Mouse (Mus musculus) CH12.LX (cell line): ENCODE results near the gene Adprh. TPM values are rescaled to one million over a fixed set of nuclear protein-coding genes. Genes with fewer than 3 reads are reported as not detected.

ENCODE experiments used
- DNase-seq: peaks from one replicate; pipeline ENCODE4 v3.0.0-alpha.2; 2013; ENCODE audit errors: extremely low read depth
- H3K27ac ChIP-seq: 2 replicates; pipeline ENCODE4 v1.5.1; 2012; ENCODE audit warnings: low read depth, mild to moderate bottlenecking, control low read depth, moderate library complexity; ENCODE audit not compliant: insufficient read depth
- H3K27me3 ChIP-seq: replicated peaks from 2 replicates; pipeline ENCODE3; 2012; ENCODE audit warnings: inconsistent platforms
- H3K36me3 ChIP-seq, 2 experiments: replicated peaks in 1 of 2; 2 replicates each; pipeline versions ENCODE3 to v1.6.1; 2012; ENCODE audit warnings: inconsistent platforms in 1 of 2, low read length in 1 of 2, mild to moderate bottlenecking in 1 of 2, mixed read lengths in 1 of 2, moderate library complexity in 1 of 2; ENCODE audit not compliant: control insufficient read depth in 1 of 2, insufficient read depth in 1 of 2
- H3K4me1 ChIP-seq, 2 experiments: 2 replicates each; pipeline ENCODE4 v1.6.1; 2012; ENCODE audit warnings: inconsistent platforms in 1 of 2, moderate library complexity in 1 of 2; ENCODE audit not compliant: insufficient read depth in 2 of 2, control insufficient read depth in 1 of 2
- H3K4me2 ChIP-seq: 2 replicates; pipeline ENCODE4 v1.6.1; 2012; ENCODE audit warnings: low read depth, mild to moderate bottlenecking, control low read depth; ENCODE audit not compliant: poor library complexity, insufficient read depth, severe bottlenecking
- H3K4me3 ChIP-seq, 3 experiments: fragments of 150-350 bp in 1 of 3; sonication (generic) in 1 of 3; replicated peaks in 1 of 3; 2 replicates each; pipeline versions ENCODE3 to v1.5.1; 2011 to 2012; ENCODE audit warnings: low read depth in 2 of 3, low read length in 2 of 3, mild to moderate bottlenecking in 2 of 3, moderate library complexity in 2 of 3, control low read depth in 1 of 3, improper control_type of control experiment in 1 of 3, inconsistent platforms in 1 of 3, mixed read lengths in 1 of 3; ENCODE audit not compliant: poor library complexity in 1 of 3
- H3K79me2 ChIP-seq: replicated peaks from 2 replicates; pipeline ENCODE4 v1.6.1; 2012; ENCODE audit warnings: mild to moderate bottlenecking, moderate library complexity; ENCODE audit not compliant: control insufficient read depth, poor library complexity, insufficient read depth, severe bottlenecking; ENCODE audit errors: extremely low read depth
- H3K9ac ChIP-seq: 2 replicates; pipeline ENCODE4 v1.6.1; 2012; ENCODE audit warnings: low read depth, mild to moderate bottlenecking, control low read depth, moderate library complexity; ENCODE audit not compliant: insufficient read depth
- H3K9me3 ChIP-seq: replicated peaks from 2 replicates; pipeline ENCODE3; 2012; ENCODE audit warnings: low read length, inconsistent platforms, mixed read lengths
- CHD1 ChIP-seq: IDR thresholded peaks from 2 replicates; pipeline ENCODE4 v1.6.1; 2012; ENCODE audit warnings: low read depth, low read length, improper control_type of control experiment, inconsistent platforms
- ELF1 ChIP-seq: IDR thresholded peaks from 2 replicates; pipeline ENCODE4 v1.6.1; 2014; ENCODE audit warnings: low read depth, mild to moderate bottlenecking, inconsistent platforms, low read length, improper control_type of control experiment
- EP300 ChIP-seq: IDR thresholded peaks from 2 replicates; pipeline ENCODE4 v1.6.1; 2011; ENCODE audit warnings: low read length, improper control_type of control experiment
- GABPA ChIP-seq: IDR thresholded peaks from 2 replicates; pipeline ENCODE4 v1.6.1; 2012; ENCODE audit warnings: low read depth, low read length, improper control_type of control experiment, inconsistent platforms; ENCODE audit not compliant: insufficient replicate concordance
- HCFC1 ChIP-seq: IDR thresholded peaks from 2 replicates; pipeline ENCODE4 v1.6.1; 2012; ENCODE audit warnings: low read depth, mild to moderate bottlenecking, inconsistent platforms, low read length, improper control_type of control experiment
- JUN ChIP-seq: IDR thresholded peaks from 2 replicates; pipeline ENCODE4 v1.6.1; 2011; ENCODE audit warnings: low read depth, mild to moderate bottlenecking, low read length, improper control_type of control experiment, moderate library complexity; ENCODE audit not compliant: insufficient read depth
- MAFK ChIP-seq: IDR thresholded peaks from 2 replicates; pipeline ENCODE4 v1.6.1; 2011; ENCODE audit warnings: low read length, improper control_type of control experiment; ENCODE audit not compliant: insufficient replicate concordance
- MAX ChIP-seq: IDR thresholded peaks from 2 replicates; pipeline ENCODE4 v1.6.1; 2011; ENCODE audit warnings: low read length, improper control_type of control experiment
- MEF2A ChIP-seq: IDR thresholded peaks from 2 replicates; pipeline ENCODE4 v1.6.1; 2014; ENCODE audit warnings: low read depth, mild to moderate bottlenecking, inconsistent platforms, low read length, improper control_type of control experiment, borderline replicate concordance
- MYC ChIP-seq: IDR thresholded peaks from 2 replicates; pipeline ENCODE4 v1.6.1; 2011; ENCODE audit warnings: low read depth, mild to moderate bottlenecking, improper control_type of control experiment, low read length
- NRF1 ChIP-seq: IDR thresholded peaks from 2 replicates; pipeline ENCODE4 v1.6.1; 2014; ENCODE audit warnings: low read depth, mild to moderate bottlenecking, inconsistent platforms, low read length, improper control_type of control experiment, moderate library complexity
- SIN3A ChIP-seq: IDR thresholded peaks from 2 replicates; pipeline ENCODE4 v1.6.1; 2012; ENCODE audit warnings: low read length, improper control_type of control experiment, inconsistent platforms
- TBP ChIP-seq: conservative IDR thresholded peaks from 2 replicates; pipeline ENCODE4 v1.6.1; 2011; ENCODE audit warnings: low read depth, low read length, improper control_type of control experiment
- TCF12 ChIP-seq: IDR thresholded peaks from 2 replicates; pipeline ENCODE4 v1.6.1; 2014; ENCODE audit warnings: low read depth, mild to moderate bottlenecking, inconsistent platforms, low read length, improper control_type of control experiment
- USF1 ChIP-seq: IDR thresholded peaks from 2 replicates; pipeline ENCODE4 v1.6.1; 2014; ENCODE audit warnings: low read depth, mild to moderate bottlenecking, inconsistent platforms, low read length, improper control_type of control experiment
- USF2 ChIP-seq: conservative IDR thresholded peaks from 2 replicates; pipeline ENCODE4 v1.6.1; 2011; ENCODE audit warnings: low read depth, low read length, improper control_type of control experiment
- ZKSCAN1 ChIP-seq: IDR thresholded peaks from 2 replicates; pipeline ENCODE4 v1.6.1; 2012; ENCODE audit warnings: low read depth, inconsistent platforms, low read length, improper control_type of control experiment, borderline replicate concordance
- ZMIZ1 ChIP-seq: IDR thresholded peaks from 2 replicates; pipeline ENCODE4 v1.6.1; 2012; ENCODE audit warnings: low read depth, mild to moderate bottlenecking, inconsistent platforms, low read length, improper control_type of control experiment
- dilution Hi-C: fragments of 300-500 bp; cut with MboI; formaldehyde crosslinking; loops from 2 replicates; pipeline ENCODE4 v1.14.3; 2020; ENCODE audit warnings: low sequenced_read_pairs; ENCODE audit not compliant: extremely low pct_unique_long_range_greater_than_20kb, extremely low pct_ligation_motif_present
- in situ Hi-C: fragments of 300-500 bp; cut with MboI; formaldehyde crosslinking; loops from 3 replicates; pipeline ENCODE4 v1.14.3; 2019; ENCODE audit warnings: low sequenced_read_pairs, low pct_ligation_motif_present, low pct_unique_long_range_greater_than_20kb, mixed read lengths
- polyA plus RNA-seq: library from polyadenylated mRNA; unstranded; fragments of >175 nt; gene quantifications from 2 replicates; pipeline ENCODE4 v1.2.1, GENCODE M21; 2012; ENCODE audit warnings: low read depth; ENCODE audit not compliant: insufficient read length
- total RNA-seq, 2 experiments: library from RNA; depleted of rRNA; stranded (reverse); fragments of 300-350 nt in 1 of 2; fragments of >200 nt in 1 of 2; gene quantifications; 2 replicates each; pipeline ENCODE4 v1.2.3; 2012 to 2014

The Adprh gene
- total and polyA plus RNA-seq, 3 experiments = 45.3 to 82.9 (median 67.7) TPM

GRCm38 (mm10) chr16:38450707-38451106 lies 1.8 kb downstream of the Adprh start:
- H3K4me2 ChIP-seq = no peak overlapping the region
- no peak overlapping the region for H3K4me3 ChIP-seq
- H3K9me3 ChIP-seq = peaks cover 5% of the 10 kb centered on the region
- in situ Hi-C loops (loop anchor here (5.0 kb wide), 1 partner anchor 43 kb away; no protein-coding TSS in a partner anchor), dilution Hi-C loops (no loop called here)
- peaks cover 33% of the 10 kb centered on the region for H3K79me2 ChIP-seq
- no peak for DNase-seq
- no peak overlapping the region for H3K27ac ChIP-seq
- no peak overlapping the region for H3K9ac ChIP-seq
- peaks cover 41 to 51% of the 10 kb centered on the region in 2 experiments for H3K36me3 ChIP-seq
- no peak for TF ChIP-seq MYC
- TF ChIP-seq ELF1 = no peak
- no peak for TF ChIP-seq EP300
- no peak for TF ChIP-seq SIN3A
- TF ChIP-seq USF2 = no peak
- no peak for TF ChIP-seq CHD1
- TF ChIP-seq MAFK = no peak
- no peak for TF ChIP-seq TCF12
- no peak for TF ChIP-seq MEF2A
- TF ChIP-seq MAX = no peak
- no peak for TF ChIP-seq NRF1
- TF ChIP-seq ZMIZ1 = no peak
- TF ChIP-seq USF1 = no peak
- TF ChIP-seq JUN = no peak
- no peak for TF ChIP-seq GABPA
- peaks cover 10 to 43% of the 10 kb centered on the region in 2 experiments for H3K4me1 ChIP-seq
- H3K27me3 ChIP-seq = no peaks in the 10 kb centered on the region

- Histone ChIP-seq H3K27ac (no peak overlapping the region), H3K4me2 (no peak overlapping the region), H3K79me2 (peaks cover 21% of the 10 kb centered on the region), H3K36me3 (peaks cover 55 to 73% of the 10 kb centered on the region in 2 experiments), H3K9ac (no peak overlapping the region), H3K4me3 (no peak overlapping the region), H3K27me3 (no peaks in the 10 kb centered on the region), H3K9me3 (peaks cover 14% of the 10 kb centered on the region), H3K4me1 (peaks cover 10 to 42% of the 10 kb centered on the region in 2 experiments)
- dilution Hi-C loops (no loop called here), in situ Hi-C loops (no loop called here)
- no peak for DNase-seq
- TF ChIP-seq EP300 (no peak), MAX (no peak), GABPA (no peak), HCFC1 (no peak), MAFK (no peak), NRF1 (no peak), JUN (no peak), ZKSCAN1 (no peak), TBP (no peak), ELF1 (no peak)
- TF ChIP-seq, all 38 proteins: peak for 0
These were observed 4.0 kb downstream of the Adprh start for GRCm38 (mm10) chr16:38448458-38448857.
